Mouse (Mus musculus): ENCODE results near the gene Rnf31. TPM values are rescaled to one million over a fixed set of nuclear protein-coding genes. Genes with fewer than 3 reads are reported as not detected.

Gene Rnf31
- total and polyA plus RNA-seq, 3 experiments = 19.7 to 30.9 (median 27.5) TPM

- Histone ChIP-seq H3K9ac (ENCODE audit: low read depth, low read length) (no peak overlapping the region), H3K27me3 (ENCODE audit: control insufficient read depth, insufficient read depth, low read length) (no peaks in the 10 kb centered on the region), H3K4me3 (no peak overlapping the region), H3K79me2 (replicated peaks; ENCODE audit: control insufficient read depth, insufficient read depth, low read length) (no peaks in the 10 kb centered on the region), H3K4me1 (ENCODE audit: control insufficient read depth, insufficient read depth, low read length) (no peaks in the 10 kb centered on the region; the same call in 1 of the 2 replicates), H3K27ac (no peak overlapping the region), H3K36me3 (ENCODE audit: control insufficient read depth, insufficient read depth, low read length) (no peaks in the 10 kb centered on the region)
- no peak for DNase-seq
- intact Hi-C loops (cut with DNase I) = no loop called here
- TF ChIP-seq EP300 (IDR thresholded peaks at IDR 0.05; ENCODE audit: insufficient read depth, low read depth, low read length) (no peak), POLR2A (IDR thresholded peaks at IDR 0.05; ENCODE audit: insufficient read depth, low read depth, low read length) (no peak), CTCF (IDR thresholded peaks at IDR 0.05) (no peak)
Measured at GRCm38 (mm10) chr14:55554635-55555034, 36.9 kb upstream of the Rnf31 start.

GRCm38 (mm10) chr14:55555788-55556187 lies 35.7 kb upstream of the Rnf31 start:
- WGBS = 70% methylated on average over 3 of the region's 3 CpGs
- no peak overlapping the region for H3K4me3 ChIP-seq
- TF ChIP-seq POLR2A (IDR thresholded peaks at IDR 0.05; ENCODE audit: insufficient read depth, low read depth, low read length) (no peak), CTCF (IDR thresholded peaks at IDR 0.05) (no peak), EP300 (IDR thresholded peaks at IDR 0.05; ENCODE audit: insufficient read depth, low read depth, low read length) (no peak)
- H3K27ac ChIP-seq = no peak overlapping the region
- intact Hi-C loops (cut with DNase I) = no loop called here
- no peaks in the 10 kb centered on the region; the same call in 1 of the 2 replicates for H3K4me1 ChIP-seq (ENCODE audit: control insufficient read depth, insufficient read depth, low read length)
- DNase-seq = no peak
- H3K9ac ChIP-seq (ENCODE audit: low read depth, low read length) = no peak overlapping the region
- H3K27me3 ChIP-seq (ENCODE audit: control insufficient read depth, insufficient read depth, low read length) = no peaks in the 10 kb centered on the region
- H3K36me3 ChIP-seq (ENCODE audit: control insufficient read depth, insufficient read depth, low read length) = no peaks in the 10 kb centered on the region
- H3K79me2 ChIP-seq (replicated peaks; ENCODE audit: control insufficient read depth, insufficient read depth, low read length) = no peaks in the 10 kb centered on the region

GRCm38 (mm10) chr14:55557003-55557402 lies 34.5 kb upstream of the Rnf31 start:
- WGBS = 17% methylated on average over 5 of the region's 5 CpGs
- TF ChIP-seq POLR2A (IDR thresholded peaks at IDR 0.05; ENCODE audit: insufficient read depth, low read depth, low read length) (no peak), EP300 (IDR thresholded peaks at IDR 0.05; ENCODE audit: insufficient read depth, low read depth, low read length) (peak; percentile 66; the same call in 1 of the 2 replicates)
- no peak overlapping the region for H3K9ac ChIP-seq (ENCODE audit: low read depth, low read length)
- no peaks in the 10 kb centered on the region for H3K79me2 ChIP-seq (replicated peaks; ENCODE audit: control insufficient read depth, insufficient read depth, low read length)
- peak overlapping the region; percentile 68 for H3K27ac ChIP-seq
- peak; percentile 79 to 82 for DNase-seq
- H3K27me3 ChIP-seq (ENCODE audit: control insufficient read depth, insufficient read depth, low read length) = no peaks in the 10 kb centered on the region
- intact Hi-C loops (cut with DNase I) = loop anchor here (1.0 kb wide), 1 partner anchor 60 kb away; no protein-coding TSS in a partner anchor
- H3K4me3 ChIP-seq = no peak overlapping the region
- peaks cover 3% of the 10 kb centered on the region for H3K4me1 ChIP-seq (ENCODE audit: control insufficient read depth, insufficient read depth, low read length)
- H3K36me3 ChIP-seq (ENCODE audit: control insufficient read depth, insufficient read depth, low read length) = no peaks in the 10 kb centered on the region

- Histone ChIP-seq H3K9ac (ENCODE audit: low read depth, low read length) (no peak overlapping the region), H3K4me3 (no peak overlapping the region), H3K27me3 (ENCODE audit: control insufficient read depth, insufficient read depth, low read length) (no peaks in the 10 kb centered on the region), H3K79me2 (replicated peaks; ENCODE audit: control insufficient read depth, insufficient read depth, low read length) (no peaks in the 10 kb centered on the region), H3K4me1 (ENCODE audit: control insufficient read depth, insufficient read depth, low read length) (peaks cover 3% of the 10 kb centered on the region), H3K27ac (peak overlapping the region; percentile 68), H3K36me3 (ENCODE audit: control insufficient read depth, insufficient read depth, low read length) (no peaks in the 10 kb centered on the region)
- 79% methylated on average over 3 of the region's 3 CpGs for WGBS
- TF ChIP-seq EP300 (IDR thresholded peaks at IDR 0.05; ENCODE audit: insufficient read depth, low read depth, low read length) (no peak), POLR2A (IDR thresholded peaks at IDR 0.05; ENCODE audit: insufficient read depth, low read depth, low read length) (no peak), CTCF (IDR thresholded peaks at IDR 0.05) (no peak)
- intact Hi-C loops (cut with DNase I) = loop anchor here (1.0 kb wide), 1 partner anchor 60 kb away; no protein-coding TSS in a partner anchor
- no peak for DNase-seq
Measured at GRCm38 (mm10) chr14:55557587-55557986, 33.9 kb upstream of the Rnf31 start.

GRCm38 (mm10) chr14:55558740-55559448 lies 32.6 kb upstream of the Rnf31 start:
- intact Hi-C loops (cut with DNase I) = loop anchor here (2.0 kb wide), 1 partner anchor 18 kb away; the partner anchor contains the start of gene Pck2
- H3K9ac ChIP-seq (ENCODE audit: low read depth, low read length) = no peak overlapping the region
- no peaks in the 10 kb centered on the region for H3K27me3 ChIP-seq (ENCODE audit: control insufficient read depth, insufficient read depth, low read length)
- peak overlapping the region; percentile 91 for H3K4me3 ChIP-seq
- WGBS = 54% methylated on average over 6 of the region's 6 CpGs
- TF ChIP-seq CTCF (IDR thresholded peaks at IDR 0.05) (peak; percentile 24; the same call in 1 of the 2 replicates), EP300 (IDR thresholded peaks at IDR 0.05; ENCODE audit: insufficient read depth, low read depth, low read length) (no peak)
- peak overlapping the region; percentile 98 for H3K27ac ChIP-seq
- H3K79me2 ChIP-seq (replicated peaks; ENCODE audit: control insufficient read depth, insufficient read depth, low read length) = no peaks in the 10 kb centered on the region
- H3K36me3 ChIP-seq (ENCODE audit: control insufficient read depth, insufficient read depth, low read length) = no peaks in the 10 kb centered on the region
- H3K4me1 ChIP-seq (ENCODE audit: control insufficient read depth, insufficient read depth, low read length) = peaks cover 3% of the 10 kb centered on the region
- no peak for DNase-seq

GRCm38 (mm10) chr14:55559799-55560201 lies 31.7 kb upstream of the Rnf31 start, which contains the start of gene Dcaf11:
Gene Dcaf11 (plus strand): TSS chr14:55560006.
- H3K36me3 ChIP-seq (ENCODE audit: control insufficient read depth, insufficient read depth, low read length) = no peaks in the 10 kb centered on the region
- peak within 1 kb of the TSS; percentile 91 for H3K4me3 ChIP-seq
- intact Hi-C loops (cut with DNase I) = loop anchor here (1.0 to 2.0 kb wide), 3 partner anchors 19 to 43 kb away; partner anchors contain the start of genes Irf9, Pck2 and Psme1
- DNase-seq = peak; percentile 90 to 94
- peaks cover 3% of the 10 kb centered on the region for H3K4me1 ChIP-seq (ENCODE audit: control insufficient read depth, insufficient read depth, low read length)
- no peak; the same call in 1 of the 2 replicates for TF ChIP-seq EP300 (IDR thresholded peaks at IDR 0.05; ENCODE audit: insufficient read depth, low read depth, low read length)
- peak; percentile 66; the same call in 1 of the 2 replicates for TF ChIP-seq POLR2A (IDR thresholded peaks at IDR 0.05; ENCODE audit: insufficient read depth, low read depth, low read length)
- TF ChIP-seq CTCF (IDR thresholded peaks at IDR 0.05) = peak; percentile 52
- under 1% methylated on average over 27 of the region's 27 CpGs for WGBS
- peak within 1 kb of the TSS; percentile 98 for H3K27ac ChIP-seq
- H3K9ac ChIP-seq (ENCODE audit: low read depth, low read length) = peak within 1 kb of the TSS; percentile 87
- H3K27me3 ChIP-seq (ENCODE audit: control insufficient read depth, insufficient read depth, low read length) = no peaks in the 10 kb centered on the region
- H3K79me2 ChIP-seq (replicated peaks; ENCODE audit: control insufficient read depth, insufficient read depth, low read length) = no peaks in the 10 kb centered on the region
